Mouse (Mus musculus): ENCODE data around the gene Aloxe3.

DNA sequence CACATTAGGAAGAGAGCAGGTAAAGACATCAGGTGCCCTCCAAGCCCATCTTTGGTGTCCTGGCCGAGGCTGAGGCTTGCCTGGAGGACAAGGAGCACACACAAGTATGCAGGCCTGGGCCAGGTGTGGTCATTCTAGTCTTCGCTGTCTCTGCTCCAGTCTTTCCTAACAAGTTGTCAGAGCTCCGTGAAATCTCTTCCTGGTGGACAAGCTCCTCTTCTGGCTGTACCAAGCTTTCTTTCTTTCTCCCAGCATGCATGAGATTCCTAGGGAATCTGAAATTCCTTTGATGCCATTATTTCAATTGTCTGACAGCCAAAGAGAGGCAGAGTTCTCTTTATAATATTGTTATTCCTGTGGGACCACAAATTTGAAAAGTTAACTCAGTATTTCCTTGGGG is 53.8 kb downstream of the Aloxe3 start:
- TF ChIP-seq POLR2A (IDR thresholded peaks at IDR 0.05; ENCODE audit: borderline replicate concordance, low read depth, low read length) (no peak), CTCF (IDR thresholded peaks at IDR 0.05; ENCODE audit: low read depth, low read length) (no peak)
